Mouse (Mus musculus) stomach, embryonic 15.5 days (tissue): ENCODE measurements around the gene Sds. TPM values are rescaled to one million over a fixed set of nuclear protein-coding genes. Genes with fewer than 3 reads are reported as not detected.
"Not testable (repeated sequence)": the region's sequence is repeated elsewhere in the genome, so short reads cannot be mapped to it uniquely, and the experiment has no call there.

Source experiments
- ATAC-seq: fragments of 200-750 bp; cut with Nextera tagmentation; 2 replicates; pipeline ENCODE4 v1.8.0; 2017; ENCODE audit warnings: low read depth, moderate number of reproducible peaks, moderate TSS enrichment; ENCODE audit not compliant: insufficient read depth, low FRiP score
- H3K27ac ChIP-seq: fragments of 300-500 bp; sonication (generic); 2 replicates; pipeline ENCODE4 v1.5.1; 2015; ENCODE audit warnings: mild to moderate bottlenecking, inconsistent platforms
- H3K27me3 ChIP-seq: fragments of 300-500 bp; sonication (generic); replicated peaks from 2 replicates; pipeline ENCODE4 v1.6.1; 2015; ENCODE audit warnings: inconsistent platforms
- H3K36me3 ChIP-seq: fragments of 300-500 bp; sonication (generic); 2 replicates; pipeline ENCODE4 v1.6.1; 2015; ENCODE audit warnings: inconsistent platforms
- H3K4me1 ChIP-seq: fragments of 300-500 bp; sonication (generic); 2 replicates; pipeline ENCODE4 v1.6.1; 2015; ENCODE audit warnings: inconsistent platforms
- H3K4me2 ChIP-seq: fragments of 300-500 bp; sonication (generic); 2 replicates; pipeline ENCODE4 v1.6.1; 2015; ENCODE audit warnings: mild to moderate bottlenecking, inconsistent platforms
- H3K4me3 ChIP-seq: fragments of 300-500 bp; sonication (generic); replicated peaks from 2 replicates; pipeline ENCODE4 v1.5.1; 2015; ENCODE audit warnings: inconsistent platforms
- H3K9ac ChIP-seq: fragments of 300-500 bp; sonication (generic); 2 replicates; pipeline ENCODE4 v1.6.1; 2015; ENCODE audit warnings: inconsistent platforms
- H3K9me3 ChIP-seq: fragments of 300-500 bp; sonication (generic); 2 replicates; pipeline ENCODE4 v1.6.1; 2016; ENCODE audit warnings: inconsistent platforms
- WGBS: fragments of 180-500 bp; shearing (Covaris S2); methylation state at CpG from one replicate; pipeline ENCODE4 v1.1.7; 2015; 5-methylcytosine and 5-hydroxymethylcytosine counted together
- polyA plus RNA-seq: library from polyadenylated mRNA; unstranded; fragments of >200 nt; fragmentation: Nextera tagmentation; extraction: Ambion mirVana; gene quantifications from 2 replicates; pipeline ENCODE4 v1.2.1, GENCODE M21; 2015

Sds gene
- polyA plus RNA-seq, 1 experiment from 2014 or later: 0.36 TPM

DNA sequence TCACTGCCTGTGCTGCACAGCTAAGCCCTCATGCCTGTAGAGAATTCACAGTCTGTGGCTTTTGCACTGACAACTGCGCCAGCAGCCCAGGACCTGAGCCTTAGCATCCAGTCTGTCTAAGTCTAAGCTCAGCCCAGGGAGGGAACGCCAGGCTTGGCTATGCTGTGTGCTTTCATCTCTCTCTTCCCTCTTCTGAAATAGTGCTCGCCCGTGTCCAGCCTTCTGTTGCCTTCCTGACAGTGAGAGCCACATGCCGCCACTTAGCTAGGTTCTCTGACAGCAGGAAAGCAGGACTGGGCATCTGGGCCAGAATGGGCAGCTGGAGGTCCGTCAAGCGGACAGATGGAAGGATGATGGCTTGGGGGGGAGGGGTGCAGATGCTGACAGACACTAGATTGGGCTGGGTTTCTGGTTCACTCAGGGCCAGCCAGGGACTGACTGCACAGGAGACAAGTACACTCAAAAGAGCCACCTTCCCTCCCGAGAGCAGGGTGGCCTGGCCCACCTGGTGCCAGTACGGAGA lies 17.6 kb downstream of the Sds start:
- Histone ChIP-seq H3K4me1 (no peaks in the 10 kb centered on the region), H3K27ac (no peak overlapping the region), H3K36me3 (peaks cover 10% of the 10 kb centered on the region; the same call in 1 of the 2 replicates), H3K9ac (no peak overlapping the region), H3K4me3 (no peak overlapping the region), H3K27me3 (no peaks in the 10 kb centered on the region), H3K4me2 (no peak overlapping the region), H3K9me3 (no peaks in the 10 kb centered on the region)
- no peak for ATAC-seq
- WGBS: 89% methylated on average over 9 of the region's 9 CpGs

DNA sequence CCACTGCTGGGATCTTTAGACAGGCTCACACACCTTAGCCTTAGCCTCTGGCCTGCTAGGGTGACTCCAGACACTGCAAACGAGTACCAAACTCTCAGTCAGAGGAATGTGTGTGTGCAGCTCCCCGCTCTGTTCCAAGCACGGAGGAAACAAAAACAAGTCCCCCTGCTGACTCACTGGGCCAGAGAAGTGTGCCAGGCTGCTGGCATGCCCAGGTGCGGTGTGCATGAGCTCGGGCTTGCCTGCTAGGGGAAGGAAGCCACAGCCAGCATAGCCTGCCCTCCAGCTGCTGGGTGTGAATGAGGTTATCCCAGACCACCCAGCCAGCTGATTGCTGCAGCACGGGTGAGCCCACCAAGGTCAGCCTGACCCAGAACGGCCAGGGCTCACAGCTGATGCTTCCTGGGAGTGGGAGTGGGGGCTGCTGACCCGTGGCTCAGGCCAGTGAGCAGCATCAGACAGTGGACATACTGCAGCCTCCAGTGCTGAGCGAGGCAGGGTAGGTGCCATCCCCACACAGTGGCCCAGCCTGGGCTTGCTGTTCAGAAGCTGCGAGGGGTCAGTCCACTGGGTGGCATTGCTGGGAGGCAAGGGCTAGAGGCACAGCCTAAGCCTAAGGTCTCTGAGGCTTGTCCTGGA lies 18.9 kb downstream of the Sds start:
- no peak for ATAC-seq
- 79% methylated on average over 10 of the region's 10 CpGs for WGBS
- Histone ChIP-seq H3K36me3 (peaks cover 10% of the 10 kb centered on the region; the same call in 1 of the 2 replicates), H3K27me3 (no peaks in the 10 kb centered on the region), H3K4me1 (no peaks in the 10 kb centered on the region), H3K4me2 (no peak overlapping the region), H3K4me3 (no peak overlapping the region), H3K9me3 (no peaks in the 10 kb centered on the region), H3K27ac (no peak overlapping the region), H3K9ac (no peak overlapping the region)

DNA sequence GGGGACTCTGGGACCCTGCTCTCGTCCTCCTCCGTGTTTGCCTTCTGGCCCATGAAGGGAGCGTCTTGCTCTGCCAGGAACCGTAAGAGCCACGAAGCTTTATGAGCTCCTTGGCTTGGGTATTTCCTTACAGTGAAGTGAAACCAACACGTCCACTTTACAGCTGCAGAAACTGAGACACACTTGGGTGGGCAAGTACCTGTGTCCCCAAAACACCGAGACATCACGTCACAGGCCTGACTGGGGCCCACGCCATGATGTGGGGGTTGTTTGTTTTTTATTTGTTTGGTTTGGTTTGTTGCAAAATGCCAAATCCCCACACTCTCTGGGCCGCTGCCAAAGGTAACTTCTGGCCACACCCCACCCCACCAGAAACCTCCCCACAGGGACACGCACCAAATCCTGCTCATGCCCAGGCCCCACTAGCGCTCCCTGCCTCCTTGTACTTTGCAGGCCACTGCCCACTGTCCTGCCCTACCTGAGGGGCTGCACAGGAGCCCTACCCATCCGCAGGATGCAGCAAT lies 19.4 kb downstream of the Sds start:
- Histone ChIP-seq H3K4me2 (no peak overlapping the region), H3K27me3 (no peaks in the 10 kb centered on the region)

DNA sequence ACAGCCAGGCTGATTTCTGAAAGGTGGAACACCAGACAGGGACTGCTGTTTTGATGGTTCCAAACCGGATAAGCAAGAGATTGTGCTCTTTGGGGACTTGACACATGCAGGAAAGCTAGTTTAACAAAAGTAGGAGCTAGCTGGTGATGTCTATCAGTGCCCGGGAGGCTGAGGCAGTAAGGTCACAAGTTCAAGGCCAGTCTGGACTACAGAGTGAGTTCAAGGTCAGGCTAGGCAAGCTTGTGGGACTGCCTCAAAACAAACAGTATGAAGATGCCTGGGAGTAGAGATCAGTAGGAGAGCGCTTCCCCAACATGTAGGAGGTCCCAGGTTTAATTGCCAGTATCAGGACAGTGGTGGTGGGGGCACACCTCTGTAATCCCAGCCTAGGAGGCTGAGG lies 20.7 kb downstream of the Sds start:
- no peaks in the 10 kb centered on the region for H3K27me3 ChIP-seq
- peaks cover 6% of the 10 kb centered on the region for H3K4me1 ChIP-seq
- H3K4me3 ChIP-seq: no peak overlapping the region
- peaks cover 10% of the 10 kb centered on the region; the same call in 1 of the 2 replicates for H3K36me3 ChIP-seq
- H3K9me3 ChIP-seq: no peaks in the 10 kb centered on the region
- no peak overlapping the region for H3K27ac ChIP-seq
- H3K4me2 ChIP-seq: no peak overlapping the region
- ATAC-seq: no peak
- H3K9ac ChIP-seq: no peak overlapping the region
- WGBS: 83% methylated on average over 3 of the region's 3 CpGs

More for the DNA sequence above, 19.4 kb downstream of the Sds start:
- Histone ChIP-seq H3K27ac (no peak overlapping the region), H3K4me1 (no peaks in the 10 kb centered on the region), H3K36me3 (peaks cover 10% of the 10 kb centered on the region; the same call in 1 of the 2 replicates), H3K9ac (no peak overlapping the region), H3K9me3 (no peaks in the 10 kb centered on the region), H3K4me3 (no peak overlapping the region)
- no peak for ATAC-seq
- WGBS: 85% methylated on average over 13 of the region's 13 CpGs

DNA sequence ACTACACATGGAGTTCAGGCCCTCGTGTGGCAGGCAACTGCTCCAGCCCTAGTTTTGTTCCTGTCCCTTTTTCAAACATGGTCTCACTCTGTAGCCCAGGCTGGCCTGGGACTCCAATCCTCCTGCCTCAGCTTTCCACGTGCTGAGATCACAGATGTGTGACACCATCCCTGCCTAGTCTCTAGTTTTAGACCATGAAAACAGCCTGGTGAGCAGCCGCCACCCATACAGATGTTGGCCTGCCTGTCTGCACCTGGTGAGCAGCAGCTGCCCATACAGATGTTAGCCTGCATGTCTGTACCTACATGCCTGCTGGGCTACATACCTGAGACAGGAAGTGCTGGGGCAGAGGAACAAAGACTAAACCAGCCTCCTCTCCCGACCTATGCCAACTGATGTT lies 22.9 kb downstream of the Sds start:
- Histone ChIP-seq H3K4me3 (no peak overlapping the region), H3K4me2 (no peak overlapping the region), H3K9me3 (no peaks in the 10 kb centered on the region), H3K27me3 (no peaks in the 10 kb centered on the region), H3K27ac (no peak overlapping the region), H3K9ac (no peak overlapping the region), H3K4me1 (peaks cover 13% of the 10 kb centered on the region), H3K36me3 (no peaks in the 10 kb centered on the region)
- ATAC-seq: no peak
- 82% methylated on average over 4 of the region's 4 CpGs for WGBS

DNA sequence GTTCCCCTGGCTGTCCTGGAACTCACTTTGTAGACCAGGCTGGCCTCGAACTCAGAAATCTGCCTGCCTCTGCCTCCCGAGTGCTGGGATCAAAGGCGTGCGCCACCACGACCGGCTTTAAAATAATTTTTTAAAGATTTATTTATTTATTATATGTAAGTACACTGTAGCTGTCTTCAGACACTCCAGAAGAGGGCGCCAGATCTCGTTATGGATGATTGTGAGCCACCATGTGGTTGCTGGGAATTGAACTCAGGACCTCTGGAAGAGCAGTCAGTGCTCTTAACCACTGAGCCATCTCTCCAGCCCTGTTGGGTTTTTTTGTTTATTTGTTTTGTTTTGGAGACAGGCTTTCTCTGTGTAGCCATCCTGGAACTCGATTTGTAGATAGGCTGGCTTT lies 24.3 kb downstream of the Sds start:
- not testable (repeated sequence) for ATAC-seq, H3K4me2 ChIP-seq, H3K9me3 ChIP-seq, H3K4me3 ChIP-seq, H3K27me3 ChIP-seq, H3K36me3 ChIP-seq, H3K9ac ChIP-seq, H3K27ac ChIP-seq
- 82% methylated on average over 9 of the region's 9 CpGs for WGBS
- H3K4me1 ChIP-seq: peaks cover 17% of the 10 kb centered on the region

DNA sequence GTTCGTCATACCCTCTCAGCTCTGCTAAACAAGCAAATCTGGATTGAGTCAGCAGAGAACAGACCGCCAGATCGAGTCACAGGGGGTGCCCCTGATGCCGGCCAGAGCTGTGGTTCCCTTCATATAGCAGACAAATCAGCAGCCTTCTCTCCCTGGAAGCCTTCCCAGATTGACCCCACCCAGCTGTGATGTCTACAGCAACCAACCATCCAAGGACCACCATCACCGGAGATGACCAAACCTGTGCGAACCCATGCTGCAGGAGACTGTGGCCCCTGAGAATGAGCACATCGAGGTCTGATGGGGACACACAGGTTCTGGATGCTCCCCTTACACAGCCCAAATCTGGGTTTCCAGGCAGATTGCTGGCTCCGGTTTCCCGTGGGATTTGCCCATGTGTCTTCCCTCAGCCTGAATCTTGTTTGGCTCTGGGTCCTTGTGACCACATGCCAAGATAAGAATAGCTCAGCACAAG lies 25.9 kb downstream of the Sds start:
- Histone ChIP-seq H3K27me3 (no peaks in the 10 kb centered on the region), H3K4me3 (peak overlapping the region; percentile 75), H3K9ac (no peak overlapping the region), H3K4me1 (peaks cover 21% of the 10 kb centered on the region), H3K9me3 (no peaks in the 10 kb centered on the region), H3K36me3 (no peaks in the 10 kb centered on the region), H3K4me2 (peak overlapping the region; percentile 87), H3K27ac (no peak overlapping the region)
- ATAC-seq: no peak
- 66% methylated on average over 9 of the region's 9 CpGs for WGBS

DNA sequence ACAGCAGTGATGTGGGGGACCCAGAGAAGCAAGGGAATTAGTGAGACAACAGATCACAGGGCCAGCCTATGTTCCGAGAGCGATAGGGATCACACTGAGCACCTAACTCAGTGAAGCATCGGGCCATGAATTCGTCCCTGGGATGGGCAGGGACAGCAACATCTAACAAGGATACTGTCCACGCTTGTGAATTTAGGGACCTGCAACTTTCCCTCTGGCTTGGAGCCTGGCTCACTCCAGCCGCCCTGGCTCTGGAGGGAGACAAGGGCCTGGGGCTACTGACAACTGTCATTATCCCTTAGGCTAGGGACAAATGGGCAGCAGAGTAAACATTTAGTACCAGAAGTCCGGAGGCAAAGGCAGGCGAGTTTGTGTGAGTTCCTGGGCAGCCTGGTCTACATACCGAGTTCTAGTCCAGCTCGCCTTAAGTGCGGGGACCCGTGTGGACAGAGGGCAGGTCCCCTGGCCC lies 26.4 kb downstream of the Sds start:
- Histone ChIP-seq H3K36me3 (no peaks in the 10 kb centered on the region), H3K27me3 (no peaks in the 10 kb centered on the region), H3K9ac (peak overlapping the region; percentile 81), H3K4me2 (peak overlapping the region; percentile 87), H3K9me3 (no peaks in the 10 kb centered on the region), H3K4me3 (peak overlapping the region; percentile 75), H3K4me1 (peaks cover 21% of the 10 kb centered on the region), H3K27ac (no peak overlapping the region)
- ATAC-seq: no peak
- 9% methylated on average over 12 of the region's 12 CpGs for WGBS

DNA sequence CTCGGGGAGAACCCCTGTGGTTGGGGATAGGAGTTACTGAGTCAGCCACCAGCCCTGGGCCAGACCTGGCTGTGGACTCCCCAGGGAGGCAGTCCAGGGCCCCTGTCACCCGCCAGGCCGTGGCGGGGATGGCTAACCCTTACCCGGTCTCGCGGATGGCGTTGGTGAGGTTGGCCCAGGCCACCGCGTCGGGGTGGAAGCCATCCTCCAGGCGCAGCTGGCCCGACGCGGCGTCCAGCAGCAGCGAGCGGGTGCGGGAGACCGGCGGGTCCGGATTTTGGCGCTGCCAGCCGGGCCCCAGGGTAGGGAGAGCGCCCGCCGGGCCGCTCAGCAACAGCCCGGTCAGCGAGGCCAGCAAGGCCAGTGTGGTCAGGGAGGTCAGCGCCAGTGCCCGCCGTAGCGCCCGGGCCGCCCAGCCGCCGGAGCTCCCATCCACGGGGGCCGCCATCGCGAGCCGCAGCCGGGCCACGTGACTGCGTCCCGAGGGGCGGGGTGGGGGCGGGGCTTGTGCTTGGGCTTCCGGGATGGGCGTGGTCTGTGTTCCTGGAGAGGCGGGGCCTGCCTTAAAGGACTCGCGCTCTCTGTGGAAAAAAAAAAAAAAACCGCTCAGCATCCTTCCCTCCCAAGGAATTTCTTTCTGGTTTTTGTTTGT lies 26.9 kb downstream of the Sds start, which contains the start of gene Plbd2:
Plbd2 (minus strand) TSS at position 482 of the 652 bp plus-strand sequence.
- Histone ChIP-seq H3K36me3 (no peaks in the 10 kb centered on the region), H3K4me2 (peak within 1 kb of the TSS; percentile 87), H3K4me1 (peaks cover 21% of the 10 kb centered on the region), H3K27ac (no peak within 1 kb of the TSS), H3K9me3 (no peaks in the 10 kb centered on the region), H3K9ac (peak within 1 kb of the TSS; percentile 81), H3K4me3 (peak within 1 kb of the TSS; percentile 75), H3K27me3 (no peaks in the 10 kb centered on the region)
- ATAC-seq: peak; percentile 45
- WGBS: under 1% methylated on average over 49 of the region's 55 CpGs

DNA sequence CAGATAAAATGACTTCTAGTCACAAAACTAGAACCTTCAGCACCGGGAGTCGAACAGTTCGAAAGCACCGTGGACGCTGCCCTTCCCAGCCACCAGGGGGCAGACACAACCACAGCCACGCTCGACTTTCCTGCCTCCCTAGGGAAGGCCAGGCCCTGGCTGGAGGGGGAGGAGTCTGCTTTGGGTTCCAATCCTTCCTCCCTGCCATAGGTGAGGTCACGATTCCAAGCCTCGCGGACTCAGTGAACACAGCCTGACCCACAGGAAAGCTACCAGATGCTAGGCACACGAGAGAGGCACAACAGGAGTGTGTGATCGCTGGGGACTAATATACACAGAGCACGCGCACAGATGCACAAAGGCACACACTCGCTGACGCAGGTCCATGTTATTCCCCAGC lies 29.0 kb downstream of the Sds start:
- H3K4me1 ChIP-seq: peaks cover 22% of the 10 kb centered on the region
- H3K27me3 ChIP-seq: no peaks in the 10 kb centered on the region
- H3K36me3 ChIP-seq: no peaks in the 10 kb centered on the region
- H3K4me3 ChIP-seq: no peak overlapping the region
- H3K9me3 ChIP-seq: no peaks in the 10 kb centered on the region
- peak overlapping the region; percentile 35 for H3K4me2 ChIP-seq
- ATAC-seq: 0 out of 2 replicates have a peak, but pooled peaks have one; percentile 44
- no peak overlapping the region for H3K27ac ChIP-seq
- WGBS: 22% methylated on average over 16 of the region's 16 CpGs
- H3K9ac ChIP-seq: no peak overlapping the region

DNA sequence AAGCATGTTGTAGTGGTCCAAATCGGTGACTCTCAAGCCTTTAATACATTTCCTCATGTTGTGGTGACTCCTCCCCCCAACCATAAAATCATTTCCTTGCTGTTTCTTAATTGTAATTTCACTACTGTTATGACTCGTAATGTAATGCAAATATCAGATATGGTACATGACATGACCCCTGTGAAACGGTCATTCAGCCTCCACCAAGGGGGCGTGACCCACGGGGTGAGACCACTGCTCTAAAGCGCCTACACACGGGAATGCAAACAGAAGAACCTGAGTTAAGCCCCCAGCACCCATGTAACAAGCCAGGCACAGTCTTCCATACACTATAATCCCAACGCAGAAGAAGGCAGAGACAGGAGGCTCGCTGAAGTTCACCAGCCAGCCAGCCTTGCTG lies 29.5 kb downstream of the Sds start:
- peaks cover 26% of the 10 kb centered on the region for H3K4me1 ChIP-seq
- H3K27ac ChIP-seq: no peak overlapping the region
- no peak overlapping the region for H3K9ac ChIP-seq
- no peak for ATAC-seq
- no peaks in the 10 kb centered on the region for H3K36me3 ChIP-seq
- H3K9me3 ChIP-seq: no peaks in the 10 kb centered on the region
- no peaks in the 10 kb centered on the region for H3K27me3 ChIP-seq
- WGBS: 60% methylated on average over 9 of the region's 9 CpGs
- H3K4me3 ChIP-seq: no peak overlapping the region
- peak overlapping the region; percentile 35; the same call in 1 of the 2 replicates for H3K4me2 ChIP-seq

DNA sequence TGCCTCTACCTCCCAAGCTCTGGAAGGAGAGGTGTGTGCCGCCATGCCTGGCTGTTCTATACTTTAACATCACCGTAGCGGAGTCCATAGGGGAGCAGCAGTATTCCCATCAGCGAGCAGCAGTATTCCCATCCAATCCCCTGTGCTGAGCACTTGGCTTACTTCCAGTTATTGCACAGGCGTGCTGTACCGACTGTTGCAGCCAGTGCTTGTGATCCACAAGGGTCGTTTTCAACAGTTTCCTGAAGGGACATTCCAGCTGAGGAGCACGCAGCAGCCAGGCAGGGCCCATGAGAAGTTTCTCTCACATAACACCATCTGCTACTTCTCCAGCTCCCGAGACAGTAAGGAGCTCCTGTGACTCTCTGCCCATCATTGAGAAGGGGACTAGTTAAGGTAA lies 30.2 kb downstream of the Sds start:
- H3K4me3 ChIP-seq: no peak overlapping the region
- WGBS: 49% methylated on average over 9 of the region's 9 CpGs
- no peak overlapping the region for H3K4me2 ChIP-seq
- no peaks in the 10 kb centered on the region for H3K9me3 ChIP-seq
- H3K27ac ChIP-seq: no peak overlapping the region
- no peaks in the 10 kb centered on the region for H3K36me3 ChIP-seq
- no peak for ATAC-seq
- H3K27me3 ChIP-seq: no peaks in the 10 kb centered on the region
- peaks cover 26% of the 10 kb centered on the region for H3K4me1 ChIP-seq
- H3K9ac ChIP-seq: no peak overlapping the region
